Mouse (Mus musculus) cortical plate, adult 2 months (tissue): ENCODE measurements at regions not wholly inside any gene's neighbourhood (a gene's known extent, or its start where the extent isn't known, plus 50 kb on each side); places are given as distances from the start of the nearest gene placed in this dataset.
A peak's percentile ranks its signal among the peaks of the same experiment; 100 is the strongest.

ENCODE experiments used
- H3K27ac ChIP-seq: fragments of 200-500 bp; 2 replicates; pipeline ENCODE4 v1.5.1; 2012; ENCODE audit warnings: low read length, control low read depth, inconsistent platforms; ENCODE audit not compliant: insufficient read depth
- H3K4me1 ChIP-seq: fragments of 200-500 bp; 2 replicates; pipeline ENCODE4 v1.6.1; 2011; ENCODE audit warnings: low read length; ENCODE audit not compliant: control insufficient read depth, insufficient read depth
- H3K4me3 ChIP-seq: fragments of 200-500 bp; 2 replicates; pipeline ENCODE4 v1.5.1; 2011; ENCODE audit warnings: mild to moderate bottlenecking, low read length, control low read depth; ENCODE audit not compliant: insufficient read depth
- CTCF ChIP-seq: fragments of 200-500 bp; IDR thresholded peaks from 2 replicates; pipeline ENCODE4 v1.5.1; 2011; ENCODE audit warnings: mild to moderate bottlenecking, control low read depth, low read length; ENCODE audit not compliant: insufficient read depth; ENCODE audit errors: extremely low read depth
- POLR2A ChIP-seq: fragments of 200-500 bp; IDR thresholded peaks from 2 replicates; pipeline ENCODE4 v1.6.1; 2011; ENCODE audit warnings: mild to moderate bottlenecking, low read length, control low read depth; ENCODE audit not compliant: insufficient read depth; ENCODE audit errors: extremely low read depth

- H3K4me1 ChIP-seq: no peaks in the 10 kb centered on the region
- TF ChIP-seq CTCF: no peak
- H3K4me3 ChIP-seq: no peak overlapping the region
- no peak overlapping the region for H3K27ac ChIP-seq
These were observed 510.7 kb upstream of the Tle4 start for GRCm38 (mm10) chr19:15108441-15109026.

GRCm38 (mm10) chr19:15095054-15095453 is 497.2 kb upstream of the Tle4 start:
- H3K4me1 ChIP-seq: no peaks in the 10 kb centered on the region
- H3K4me3 ChIP-seq: no peak overlapping the region
- no peak for TF ChIP-seq POLR2A
- no peak overlapping the region for H3K27ac ChIP-seq

DNA sequence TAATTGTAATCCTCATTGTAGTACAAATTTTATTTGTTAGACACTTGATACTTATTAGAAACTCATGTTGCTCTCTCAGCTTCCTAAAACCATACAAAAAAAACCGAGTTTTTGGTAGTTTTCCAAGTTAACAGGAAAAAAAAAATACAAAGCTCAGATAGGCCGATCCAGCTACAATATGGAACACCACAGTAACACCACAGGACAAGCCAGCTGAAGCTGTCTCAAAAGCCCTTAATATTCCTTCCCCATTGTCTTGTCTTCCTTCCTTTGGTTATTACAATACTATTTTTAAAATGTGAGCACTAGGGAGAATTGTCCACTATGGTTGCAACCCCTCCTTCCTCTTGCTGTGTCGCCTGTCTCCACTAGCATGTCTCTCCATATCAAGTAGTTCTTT is 495.7 kb upstream of the Tle4 start:
- no peak overlapping the region for H3K4me3 ChIP-seq
- TF ChIP-seq CTCF (no peak), POLR2A (no peak)
- H3K4me1 ChIP-seq: no peaks in the 10 kb centered on the region
- H3K27ac ChIP-seq: no peak overlapping the region

GRCm38 (mm10) chr19:15080638-15081037 is 482.8 kb upstream of the Tle4 start:
- no peak overlapping the region for H3K27ac ChIP-seq
- TF ChIP-seq CTCF (no peak), POLR2A (no peak)
- H3K4me3 ChIP-seq: no peak overlapping the region
- H3K4me1 ChIP-seq: no peaks in the 10 kb centered on the region

GRCm38 (mm10) chr19:15057801-15058200 is 459.9 kb upstream of the Tle4 start:
- H3K4me3 ChIP-seq: no peak overlapping the region
- no peak for TF ChIP-seq CTCF
- no peak overlapping the region for H3K27ac ChIP-seq
- H3K4me1 ChIP-seq: peaks cover 1% of the 10 kb centered on the region; the same call in 1 of the 2 replicates

DNA sequence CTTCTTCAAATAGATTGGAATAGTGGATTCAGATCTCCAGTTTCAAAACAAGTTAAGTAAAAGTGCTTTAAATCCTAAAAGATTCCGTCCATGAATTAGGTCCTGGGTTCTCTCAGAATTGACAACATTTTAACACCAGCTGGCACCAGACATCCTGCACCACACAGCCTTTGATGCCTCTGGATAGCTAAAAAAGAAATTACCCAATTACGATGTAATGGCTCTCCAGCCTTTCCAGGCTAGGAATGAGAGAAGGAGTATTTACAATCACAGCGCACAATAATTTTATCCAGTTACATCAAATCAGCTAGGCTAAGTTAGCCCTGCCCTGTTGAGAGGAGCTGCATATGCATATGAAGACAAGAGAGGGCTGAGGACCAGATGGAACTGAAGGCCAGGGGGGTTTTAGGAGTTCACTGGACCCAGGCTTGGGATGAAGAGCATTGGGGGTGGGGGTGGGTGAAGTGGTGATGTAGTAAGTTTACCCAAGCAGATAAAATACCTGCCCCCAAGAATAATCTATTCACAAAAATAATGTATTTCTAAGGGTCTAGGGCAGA is 455.8 kb upstream of the Tle4 start:
- TF ChIP-seq CTCF (no peak), POLR2A (no peak)
- Histone ChIP-seq H3K4me1 (peaks cover 1% of the 10 kb centered on the region; the same call in 1 of the 2 replicates), H3K27ac (no peak overlapping the region), H3K4me3 (no peak overlapping the region)

DNA sequence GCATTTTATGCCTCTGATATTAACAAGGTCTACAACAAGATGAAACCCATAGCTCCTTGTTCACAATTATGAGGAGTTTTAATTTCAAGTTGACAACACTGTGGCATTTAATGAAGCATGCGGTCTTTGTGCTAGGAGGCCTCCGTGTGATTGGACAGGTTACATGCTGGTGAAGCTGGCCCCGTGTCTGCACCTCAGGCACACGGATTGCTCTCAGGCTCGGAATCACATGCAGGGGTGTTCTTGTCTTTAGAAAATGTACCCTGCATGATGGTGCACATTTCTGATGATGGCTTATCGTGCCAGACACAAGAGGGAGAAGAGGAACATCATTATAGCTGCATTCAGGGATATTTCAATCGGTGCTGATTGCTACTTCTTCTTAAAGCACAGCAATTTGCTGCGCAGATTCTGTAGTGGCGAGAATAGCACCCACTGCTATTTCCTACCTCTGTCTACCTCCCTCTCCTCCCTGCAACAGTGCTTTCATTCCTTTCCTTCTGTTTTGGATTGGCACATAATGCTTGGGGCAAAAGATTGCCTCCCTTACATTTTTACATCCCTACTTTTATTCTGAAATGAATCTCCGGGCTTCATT is 454.9 kb upstream of the Tle4 start:
- H3K27ac ChIP-seq: no peak overlapping the region
- TF ChIP-seq POLR2A (no peak), CTCF (no peak)
- no peak overlapping the region for H3K4me3 ChIP-seq
- H3K4me1 ChIP-seq: peaks cover 3% of the 10 kb centered on the region; the same call in 1 of the 2 replicates

GRCm38 (mm10) chr19:15047896-15048295 is 450.0 kb upstream of the Tle4 start:
- no peak overlapping the region for H3K4me3 ChIP-seq
- H3K4me1 ChIP-seq: peaks cover 4% of the 10 kb centered on the region; the same call in 1 of the 2 replicates
- TF ChIP-seq POLR2A: no peak
- no peak for TF ChIP-seq CTCF
- no peak overlapping the region for H3K27ac ChIP-seq

DNA sequence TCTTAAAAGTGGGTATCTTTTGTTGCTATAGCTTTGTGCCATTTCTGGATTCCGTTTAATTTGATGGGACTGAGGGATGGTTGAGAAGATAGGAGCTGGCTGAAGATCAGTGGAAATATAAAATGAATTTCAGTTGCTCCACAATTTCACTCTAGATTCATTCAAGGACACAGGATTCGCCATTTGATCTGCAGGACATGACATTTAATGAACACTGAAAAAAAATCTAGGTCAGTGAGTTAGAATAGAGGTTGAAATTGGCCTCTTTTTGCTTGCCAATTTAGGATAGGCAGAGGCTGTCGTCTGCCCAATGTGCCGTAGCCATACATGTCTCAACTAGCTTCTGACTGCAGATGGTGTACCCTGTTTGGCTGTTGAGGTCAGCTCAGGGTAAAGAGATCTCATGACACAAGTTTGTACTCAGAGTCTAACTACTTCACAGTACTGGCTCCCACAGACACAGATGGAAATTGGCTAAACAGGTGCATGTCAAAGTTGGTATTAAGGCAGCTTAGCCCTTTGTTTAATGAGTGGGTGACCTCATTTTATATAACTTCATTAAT is 449.5 kb upstream of the Tle4 start:
- H3K27ac ChIP-seq: no peak overlapping the region
- no peak for TF ChIP-seq CTCF
- H3K4me3 ChIP-seq: no peak overlapping the region
- peaks cover 4% of the 10 kb centered on the region; the same call in 1 of the 2 replicates for H3K4me1 ChIP-seq

DNA sequence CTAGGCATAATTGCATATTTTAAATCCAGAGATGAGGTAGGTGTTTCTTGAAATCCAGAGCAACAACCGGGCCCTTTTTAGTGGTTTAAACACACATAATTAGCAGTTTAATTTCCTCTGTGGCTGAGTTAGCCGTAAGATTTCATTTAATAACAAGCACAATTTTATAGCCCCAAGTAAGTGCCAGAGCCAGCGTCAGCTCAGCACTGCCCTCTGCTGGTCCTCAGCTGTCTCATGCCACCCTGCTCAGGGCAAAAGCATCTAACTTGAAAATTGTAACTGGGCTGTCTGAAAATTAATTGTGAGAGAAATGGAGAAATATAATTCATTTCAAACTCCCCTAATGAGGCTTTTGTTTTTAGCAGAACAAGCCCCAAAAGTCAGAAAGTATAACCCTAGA is 437.7 kb upstream of the Tle4 start:
- Histone ChIP-seq H3K4me3 (no peak overlapping the region), H3K27ac (no peak overlapping the region), H3K4me1 (no peaks in the 10 kb centered on the region)
- TF ChIP-seq POLR2A (no peak), CTCF (peak; percentile 83)
